20 mouse cellular contexts compared by ENCODE assay signal in genomic region chr11:83576927-83577555, GRCm38 (mm10). TPM values are rescaled to one million over a fixed set of nuclear protein-coding genes. Genes with fewer than 3 reads are reported as not detected.
DNase-seq lines count a peak whose midpoint lies in the region; ATAC-seq and TF ChIP-seq lines count a peak whose summit lies in the region.
"Had no signal": no experiment of that assay in that cellular context is flagged by ENCODE, and none has a peak within 500 bp of the region (broad histone marks: within the 10 kb centered on the region; RNA-seq: fewer than 3 reads in every experiment).

No protein-coding gene starts in this region.

- no peak for ATAC-seq in liver, embryonic 15.5 days (ENCODE audit: insufficient read depth)
- no peak for ATAC-seq in liver, embryonic 12.5 days
- ATAC-seq in granulocyte monocyte progenitor cell, adult 5-6 weeks (replicated peaks; ENCODE audit: poor library complexity, severe bottlenecking) = peak; percentile 78
- ATAC-seq: forebrain, postnatal 0 days; intestine, postnatal 0 days had no signal

- no peak for TF ChIP-seq RAD21 in MEL (IDR thresholded peaks at IDR 0.05; ENCODE audit: low read depth, low read length)

- TF ChIP-seq POLR2A in MEL (IDR thresholded peaks at IDR 0.05; ENCODE audit: control insufficient read depth in 1 of 2, insufficient read depth in 1 of 2, low read depth in 1 of 2, low read length in 2 of 2, poor library complexity in 1 of 2) = no peak

- H3K4me1 ChIP-seq in liver, embryonic 15.5 days (replicated peaks) = peaks cover 9% of the 10 kb centered on the region; the same call in 1 of the 2 replicates
- H3K4me1 ChIP-seq in liver, embryonic 12.5 days = no peaks in the 10 kb centered on the region
- peaks cover 30 to 45% of the 10 kb centered on the region in 2 experiments for H3K4me1 ChIP-seq in MEL (ENCODE audit: control insufficient read depth in 1 of 2, insufficient read depth in 2 of 2, low read length in 2 of 2)
- H3K4me1 ChIP-seq: heart, embryonic 15.5 days; limb, embryonic 13.5 days had no signal

- H3K9me3 ChIP-seq in liver, embryonic 15.5 days (replicated peaks) = no peaks in the 10 kb centered on the region
- no peaks in the 10 kb centered on the region for H3K9me3 ChIP-seq in liver, embryonic 12.5 days (replicated peaks)
- no peaks in the 10 kb centered on the region for H3K9me3 ChIP-seq in MEL (replicated peaks; ENCODE audit: insufficient read depth, low read length)
- H3K9me3 ChIP-seq: heart, embryonic 15.5 days; limb, embryonic 13.5 days; lung, embryonic 15.5 days; midbrain, embryonic 10.5 days had no signal

- H3K4me3 ChIP-seq in liver, embryonic 15.5 days (replicated peaks) = peak overlapping the region; percentile 2; the same call in 1 of the 2 replicates
- H3K4me3 ChIP-seq in liver, embryonic 12.5 days = no peak overlapping the region
- no peak overlapping the region for H3K4me3 ChIP-seq in MEL (ENCODE audit: control insufficient read depth in 1 of 2, insufficient read depth in 1 of 2, low read depth in 2 of 2, low read length in 2 of 2)
- H3K4me3 ChIP-seq: erythroblast, embryonic 14.5 days; heart, embryonic 15.5 days; limb, embryonic 13.5 days; lung, embryonic 15.5 days; midbrain, embryonic 10.5 days had no signal

- peak; percentile 79 to 91 for TF ChIP-seq EP300 in MEL (IDR thresholded peaks at IDR 0.05; ENCODE audit: low read depth in 1 of 2, low read length in 2 of 2)

- 31% methylated on average over 4 of the region's 4 CpGs for WGBS in liver, embryonic 15.5 days (ENCODE audit: insufficient replicate concordance)
- WGBS in liver, embryonic 12.5 days (ENCODE audit: insufficient replicate concordance) = 46% methylated on average over 4 of the region's 4 CpGs

- TF ChIP-seq CTCF in MEL (IDR thresholded peaks at IDR 0.05 in 2 of 3, conservative IDR thresholded peaks at IDR 0.05 in 1 of 3; ENCODE audit: control insufficient read depth in 1 of 3, insufficient read depth in 1 of 3, low read depth in 2 of 3, low read length in 3 of 3, poor library complexity in 1 of 3, severe bottlenecking in 1 of 3) = no peak

- no peak overlapping the region for H3K9ac ChIP-seq in liver, embryonic 15.5 days
- H3K9ac ChIP-seq in liver, embryonic 12.5 days = no peak overlapping the region
- H3K9ac ChIP-seq in MEL (ENCODE audit: control insufficient read depth, low read depth, low read length, poor library complexity, severe bottlenecking) = no peak overlapping the region
- H3K9ac ChIP-seq: forebrain, postnatal 0 days; heart, embryonic 15.5 days; hindbrain, embryonic 14.5 days; limb, embryonic 13.5 days; lung, embryonic 15.5 days had no signal

- H3K27ac ChIP-seq in liver, embryonic 15.5 days (replicated peaks) = no peak overlapping the region
- no peak overlapping the region for H3K27ac ChIP-seq in liver, embryonic 12.5 days
- H3K27ac ChIP-seq in MEL (ENCODE audit: control insufficient read depth, low read depth, low read length) = peak overlapping the region; percentile 61
- H3K27ac ChIP-seq: heart, embryonic 15.5 days; hindbrain, embryonic 14.5 days; limb, embryonic 13.5 days; lung, embryonic 15.5 days; midbrain, embryonic 10.5 days had no signal

- no peaks in the 10 kb centered on the region for H3K79me2 ChIP-seq in MEL (ENCODE audit: control insufficient read depth, insufficient read depth, low read length, poor library complexity)

- H3K4me2 ChIP-seq in liver, embryonic 15.5 days = peak overlapping the region; percentile 8; the same call in 1 of the 2 replicates
- no peak overlapping the region for H3K4me2 ChIP-seq in liver, embryonic 12.5 days
- H3K4me2 ChIP-seq: heart, embryonic 15.5 days; hindbrain, embryonic 14.5 days; limb, embryonic 13.5 days; lung, embryonic 15.5 days had no signal

- H3K27me3 ChIP-seq in liver, embryonic 15.5 days = no peaks in the 10 kb centered on the region
- H3K27me3 ChIP-seq in liver, embryonic 12.5 days (replicated peaks) = no peaks in the 10 kb centered on the region
- H3K27me3 ChIP-seq in MEL (ENCODE audit: control insufficient read depth in 1 of 2, insufficient read depth in 2 of 2, low read length in 2 of 2) = no peaks in the 10 kb centered on the region
- H3K27me3 ChIP-seq: heart, embryonic 15.5 days; limb, embryonic 13.5 days; lung, embryonic 15.5 days had no signal

- DNase-seq in MEL (ENCODE audit: low read depth, low spot score) = peak; percentile 88
- peak; percentile 43 for DNase-seq in skeletal muscle tissue, adult 2 months (ENCODE audit: low read depth, low spot score)
- DNase-seq in spleen, postnatal 10 days (ENCODE audit: low spot score in 2 of 2) = no peak
- no peak for DNase-seq in layer of hippocampus, adult 18-20 months (ENCODE audit: low spot score in 2 of 2)
- DNase-seq: cerebellum, adult 9-11 months; forebrain, postnatal 0 days; gastrocnemius, postnatal 10 days; kidney, postnatal 10 days; layer of hippocampus, adult 9-11 months; thymus, postnatal 4 days had no signal

- H3K36me3 ChIP-seq in liver, embryonic 15.5 days (replicated peaks) = 0 out of 2 replicates have a peak, but pooled peaks cover 5% of the 10 kb centered on the region
- H3K36me3 ChIP-seq in liver, embryonic 12.5 days = no peaks in the 10 kb centered on the region
- peaks cover 0 to 68% of the 10 kb centered on the region in 2 experiments; a peak in 2 of 4 replicates for H3K36me3 ChIP-seq in MEL (ENCODE audit: control insufficient read depth in 1 of 2, insufficient read depth in 2 of 2, low read length in 2 of 2)
- H3K36me3 ChIP-seq: heart, embryonic 15.5 days; limb, embryonic 13.5 days; lung, embryonic 15.5 days; midbrain, embryonic 10.5 days had no signal

TF ChIP-seq in MEL, 35 proteins besides CTCF, POLR2A, EP300 and RAD21 (continues in another document):
- TF ChIP-seq JUND (IDR thresholded peaks at IDR 0.05; ENCODE audit: low read depth, low read length) (peak; percentile 67; the same call in 1 of the 2 replicates), POLR2AphosphoS5 (IDR thresholded peaks at IDR 0.05; ENCODE audit: borderline replicate concordance, low read depth, low read length) (no peak), USF2 (IDR thresholded peaks at IDR 0.05; ENCODE audit: borderline replicate concordance in 1 of 2, insufficient read depth in 1 of 2, low read depth in 1 of 2, low read length in 2 of 2) (no peak), E2F4 (IDR thresholded peaks at IDR 0.05; ENCODE audit: borderline replicate concordance, low read depth, low read length) (no peak), SIN3A (IDR thresholded peaks at IDR 0.05; ENCODE audit: low read length) (peak; percentile 71), TBP (IDR thresholded peaks at IDR 0.05; ENCODE audit: low read depth, low read length) (0 out of 2 replicates have a peak, but pooled peaks have one; percentile 37), MAFK (IDR thresholded peaks at IDR 0.05; ENCODE audit: borderline replicate concordance, low read depth, low read length) (no peak), ETS1 (IDR thresholded peaks at IDR 0.05; ENCODE audit: low read depth, low read length) (peak; percentile 72; the same call in 1 of the 2 replicates), POLR2AphosphoS2 (IDR thresholded peaks at IDR 0.05; ENCODE audit: low read length) (no peak), USF1 (IDR thresholded peaks at IDR 0.05; ENCODE audit: low read depth, low read length) (no peak), ELF1 (IDR thresholded peaks at IDR 0.05; ENCODE audit: low read depth, low read length) (no peak), KAT2A (conservative IDR thresholded peaks at IDR 0.05; ENCODE audit: low read depth, low read length) (no peak), TAL1 (IDR thresholded peaks at IDR 0.05; ENCODE audit: low read length) (peak; percentile 79)

RNA-seq across cellular contexts. Expression of gene Ccl9, which starts 1.4 kb away (rescaled TPM):
- 54.3 and 58.4 TPM in 2 replicates for polyA plus RNA-seq in liver, embryonic 15.5 days (2015; fragmentation: Nextera tagmentation; extraction: Ambion mirVana)
- polyA plus RNA-seq in liver, embryonic 12.5 days (2016; fragmentation: Nextera tagmentation; extraction: Ambion mirVana) = 9.7 and 11.9 TPM in 2 replicates
- 0.33 and 0.62 TPM in 2 replicates for total RNA-seq in MEL (2012; rRNA removed)
- 1 to 10 TPM in 1 of 2 experiments, not detected in 1; 1.7 TPM for polyA plus RNA-seq in MEL (2012; ENCODE audit: insufficient read depth in 1 of 2, insufficient read length in 2 of 2, low read depth in 1 of 2, low replicate concordance in 2 of 2, missing spikeins in 1 of 2)
- 189 and 190 TPM in 2 replicates for total RNA-seq in granulocyte monocyte progenitor cell, adult 5-6 weeks (2014; fragmentation: Nextera tagmentation)
- total RNA-seq in granulocyte monocyte progenitor cell, adult 5-6 weeks (2017) = 110 and 159 TPM in 2 replicates
- total RNA-seq in layer of hippocampus, adult 18-20 months (2021) = 1 to 10 TPM; 2.4 to 5.0 TPM
- polyA plus RNA-seq: erythroblast, embryonic 14.5 days had no signal

RNA-seq across cellular contexts. Expression of gene Ccl6, which starts 15.8 kb away (rescaled TPM):
- 15.6 and 16.8 TPM in 2 replicates for polyA plus RNA-seq in liver, embryonic 15.5 days (2015; fragmentation: Nextera tagmentation; extraction: Ambion mirVana)
- 8.0 and 8.8 TPM in 2 replicates for polyA plus RNA-seq in liver, embryonic 12.5 days (2016; fragmentation: Nextera tagmentation; extraction: Ambion mirVana)
- not detected in 2 replicates for total RNA-seq in MEL (2012; rRNA removed)
- polyA plus RNA-seq in MEL (2012; ENCODE audit: insufficient read depth in 1 of 2, insufficient read length in 2 of 2, low read depth in 1 of 2, low replicate concordance in 2 of 2, missing spikeins in 1 of 2) = not detected
- total RNA-seq in granulocyte monocyte progenitor cell, adult 5-6 weeks (2014; fragmentation: Nextera tagmentation) = 8.8 and 13.4 TPM in 2 replicates
- 16.9 and 19.6 TPM in 2 replicates for total RNA-seq in granulocyte monocyte progenitor cell, adult 5-6 weeks (2017)
- 1 to 10 TPM; 2.8 to 2.9 TPM for total RNA-seq in layer of hippocampus, adult 18-20 months (2021)
- polyA plus RNA-seq: erythroblast, embryonic 14.5 days had no signal

RNA-seq across cellular contexts. Expression of gene Ccl5, which starts 46.7 kb away (rescaled TPM):
- 0.53 and 0.93 TPM in 2 replicates for polyA plus RNA-seq in liver, embryonic 15.5 days (2015; fragmentation: Nextera tagmentation; extraction: Ambion mirVana)
- 0.33 TPM in 1 of 2 replicates, not detected in the other for polyA plus RNA-seq in liver, embryonic 12.5 days (2016; fragmentation: Nextera tagmentation; extraction: Ambion mirVana)
- total RNA-seq in MEL (2012; rRNA removed) = not detected in 2 replicates
- under 1 TPM in 1 of 2 experiments, not detected in 1; 0.56 TPM for polyA plus RNA-seq in MEL (2012; ENCODE audit: insufficient read depth in 1 of 2, insufficient read length in 2 of 2, low read depth in 1 of 2, low replicate concordance in 2 of 2, missing spikeins in 1 of 2)
- total RNA-seq in granulocyte monocyte progenitor cell, adult 5-6 weeks (2014; fragmentation: Nextera tagmentation) = not detected in 2 replicates
- 2.1 TPM in 1 of 2 replicates, not detected in the other for total RNA-seq in granulocyte monocyte progenitor cell, adult 5-6 weeks (2017)
- not detected for total RNA-seq in layer of hippocampus, adult 18-20 months (2021)
- total RNA-seq: forebrain, postnatal 0 days; gastrocnemius, postnatal 10 days had no signal
- polyA plus RNA-seq: erythroblast, embryonic 14.5 days; hindbrain, embryonic 14.5 days; midbrain, embryonic 10.5 days had no signal

RNA-seq across cellular contexts. Expression of gene Heatr9, which starts 55.1 kb away (rescaled TPM):
- not detected in 2 replicates for polyA plus RNA-seq in liver, embryonic 15.5 days (2015; fragmentation: Nextera tagmentation; extraction: Ambion mirVana)
- not detected in 2 replicates for polyA plus RNA-seq in liver, embryonic 12.5 days (2016; fragmentation: Nextera tagmentation; extraction: Ambion mirVana)
- total RNA-seq in MEL (2012; rRNA removed) = not detected in 2 replicates
- not detected for polyA plus RNA-seq in MEL (2012; ENCODE audit: insufficient read depth in 1 of 2, insufficient read length in 2 of 2, low read depth in 1 of 2, low replicate concordance in 2 of 2, missing spikeins in 1 of 2)
- not detected in 2 replicates for total RNA-seq in granulocyte monocyte progenitor cell, adult 5-6 weeks (2014; fragmentation: Nextera tagmentation)
- total RNA-seq in granulocyte monocyte progenitor cell, adult 5-6 weeks (2017) = not detected in 2 replicates
- not detected for total RNA-seq in layer of hippocampus, adult 18-20 months (2021)
- total RNA-seq: forebrain, postnatal 0 days; gastrocnemius, postnatal 10 days had no signal
- polyA plus RNA-seq: erythroblast, embryonic 14.5 days; forebrain, postnatal 0 days; heart, embryonic 15.5 days; hindbrain, embryonic 14.5 days; intestine, postnatal 0 days; limb, embryonic 13.5 days; lung, embryonic 15.5 days; midbrain, embryonic 10.5 days had no signal

Comparison
In these comparisons a context has a peak if more than half of its experiments do, and no peak if none do; other contexts are left out.
1. DNase-seq: peak in MEL (single experiment) and skeletal muscle tissue, adult 2 months (single experiment); none in spleen, postnatal 10 days (0 of 2) and layer of hippocampus, adult 18-20 months (0 of 2).
2. RNA of gene Ccl9, which starts 1.4 kb away (total RNA-seq): 110 to 190 TPM in granulocyte monocyte progenitor cell, adult 5-6 weeks; 2.4 to 5.0 TPM in layer of hippocampus, adult 18-20 months and 0.33 to 0.62 TPM in MEL; every median in the first group is over 10 times any median in the second.